Mouse (Mus musculus) kidney, embryonic 16.5 days (tissue): ENCODE results near the gene Gatb. TPM values are rescaled to one million over a fixed set of nuclear protein-coding genes. Genes with fewer than 3 reads are reported as not detected.
A peak's percentile ranks its signal among the peaks of the same experiment; 100 is the strongest.

ENCODE experiments used
- ATAC-seq: fragments of 200-750 bp; cut with Nextera tagmentation; 2 replicates; pipeline ENCODE4 v1.8.0; 2017; ENCODE audit warnings: moderate TSS enrichment; ENCODE audit not compliant: low FRiP score, low TSS enrichment
- H3K27ac ChIP-seq: fragments of 300-500 bp; sonication (generic); 2 replicates; pipeline ENCODE4 v1.5.1; 2014; ENCODE audit warnings: low read length
- H3K27me3 ChIP-seq: fragments of 300-500 bp; sonication (generic); 2 replicates; pipeline ENCODE4 v1.6.1; 2014; ENCODE audit warnings: low read length, control low read depth, mixed read lengths; ENCODE audit not compliant: insufficient read depth
- H3K36me3 ChIP-seq: fragments of 300-500 bp; sonication (generic); 2 replicates; pipeline ENCODE4 v1.6.1; 2014; ENCODE audit warnings: low read length, control low read depth, mixed read lengths; ENCODE audit not compliant: insufficient read depth
- H3K4me1 ChIP-seq: fragments of 300-500 bp; sonication (generic); 2 replicates; pipeline ENCODE4 v1.6.1; 2014; ENCODE audit warnings: low read length, control low read depth, mixed read lengths; ENCODE audit not compliant: insufficient read depth
- H3K4me2 ChIP-seq: fragments of 300-500 bp; sonication (generic); replicated peaks from 2 replicates; pipeline ENCODE4 v1.6.1; 2014; ENCODE audit warnings: low read depth, low read length
- H3K4me3 ChIP-seq: fragments of 300-500 bp; sonication (generic); 2 replicates; pipeline ENCODE4 v1.5.1; 2014; ENCODE audit warnings: mild to moderate bottlenecking, low read length
- H3K9ac ChIP-seq: fragments of 300-500 bp; sonication (generic); replicated peaks from 2 replicates; pipeline ENCODE4 v1.6.1; 2014; ENCODE audit warnings: low read length
- H3K9me3 ChIP-seq: fragments of 300-500 bp; sonication (generic); 2 replicates; pipeline ENCODE4 v1.6.1; 2016; ENCODE audit warnings: low read length, control low read depth
- WGBS: fragments of 180-500 bp; shearing (Covaris S2); extraction: QIAGEN DNeasy Blood & Tissue Kit; methylation state at CpG from one replicate; pipeline ENCODE4 v1.1.7; 2014; 5-methylcytosine and 5-hydroxymethylcytosine counted together
- polyA plus RNA-seq: library from polyadenylated mRNA; unstranded; fragments of >200 nt; fragmentation: Nextera tagmentation; extraction: Ambion mirVana; gene quantifications from 2 replicates; pipeline ENCODE4 v1.2.1, GENCODE M21; 2015

The Gatb gene
- polyA plus RNA-seq = 25.9 and 29.5 TPM in 2 replicates

- H3K27ac ChIP-seq = peak within 1 kb of the TSS; percentile 82
- H3K36me3 ChIP-seq = no peaks in the 10 kb centered on the region
- H3K4me1 ChIP-seq = 0 out of 2 replicates have a peak, but pooled peaks cover 2% of the 10 kb centered on the region
- no peaks in the 10 kb centered on the region for H3K27me3 ChIP-seq
- H3K9ac ChIP-seq = peak within 1 kb of the TSS; percentile 93
- no peaks in the 10 kb centered on the region for H3K9me3 ChIP-seq
- ATAC-seq = peak; percentile 100
- H3K4me2 ChIP-seq = peak within 1 kb of the TSS; percentile 74
- WGBS = 3% methylated on average over 41 of the region's 41 CpGs
- H3K4me3 ChIP-seq = peak within 1 kb of the TSS; percentile 92
Observed at GRCm38 (mm10) chr3:85573864-85574830, at the start of gene Gatb. Gatb (plus strand) TSS chr3:85574119.

- no peak for ATAC-seq
- no peaks in the 10 kb centered on the region for H3K36me3 ChIP-seq
- H3K4me3 ChIP-seq = no peak overlapping the region
- H3K4me1 ChIP-seq = peaks cover 7% of the 10 kb centered on the region; the same call in 1 of the 2 replicates
- WGBS = 79% methylated on average over 8 of the region's 8 CpGs
- no peak overlapping the region for H3K4me2 ChIP-seq
- H3K9me3 ChIP-seq = no peaks in the 10 kb centered on the region
- H3K9ac ChIP-seq = no peak overlapping the region
- H3K27ac ChIP-seq = no peak overlapping the region
- no peaks in the 10 kb centered on the region for H3K27me3 ChIP-seq
Observed at GRCm38 (mm10) chr3:85530601-85531161, 43.2 kb upstream of the Gatb start.

- 72% methylated on average over 3 of the region's 3 CpGs for WGBS
- no peak for ATAC-seq
- Histone ChIP-seq H3K4me3 (no peak overlapping the region), H3K27me3 (no peaks in the 10 kb centered on the region), H3K36me3 (no peaks in the 10 kb centered on the region), H3K27ac (no peak overlapping the region), H3K4me2 (no peak overlapping the region), H3K9me3 (no peaks in the 10 kb centered on the region), H3K9ac (no peak overlapping the region), H3K4me1 (peaks cover 7% of the 10 kb centered on the region; the same call in 1 of the 2 replicates)
Observed at GRCm38 (mm10) chr3:85532376-85532775, 41.5 kb upstream of the Gatb start.

- Histone ChIP-seq H3K9ac (no peak overlapping the region), H3K27me3 (no peaks in the 10 kb centered on the region), H3K9me3 (no peaks in the 10 kb centered on the region), H3K27ac (no peak overlapping the region), H3K4me2 (no peak overlapping the region), H3K4me1 (peaks cover 7% of the 10 kb centered on the region; the same call in 1 of the 2 replicates), H3K4me3 (no peak overlapping the region), H3K36me3 (no peaks in the 10 kb centered on the region)
- ATAC-seq = no peak
- WGBS = 84% methylated on average over 3 of the region's 3 CpGs
Observed at GRCm38 (mm10) chr3:85535042-85535441, 38.9 kb upstream of the Gatb start.

- H3K9me3 ChIP-seq = no peaks in the 10 kb centered on the region
- no peaks in the 10 kb centered on the region for H3K36me3 ChIP-seq
- H3K27ac ChIP-seq = no peak overlapping the region
- 39% methylated on average over 11 of the region's 11 CpGs for WGBS
- H3K9ac ChIP-seq = no peak overlapping the region
- peaks cover 7% of the 10 kb centered on the region; the same call in 1 of the 2 replicates for H3K4me1 ChIP-seq
- peak; percentile 51 for ATAC-seq
- no peaks in the 10 kb centered on the region for H3K27me3 ChIP-seq
- H3K4me2 ChIP-seq = no peak overlapping the region
- no peak overlapping the region for H3K4me3 ChIP-seq
Observed at GRCm38 (mm10) chr3:85535621-85536520, 38.0 kb upstream of the Gatb start.

GRCm38 (mm10) chr3:85542765-85543164 lies 31.2 kb upstream of the Gatb start:
- H3K4me2 ChIP-seq = no peak overlapping the region
- no peaks in the 10 kb centered on the region for H3K36me3 ChIP-seq
- 66% methylated on average over 3 of the region's 3 CpGs for WGBS
- H3K27ac ChIP-seq = no peak overlapping the region
- no peak overlapping the region for H3K4me3 ChIP-seq
- H3K9me3 ChIP-seq = no peaks in the 10 kb centered on the region
- no peaks in the 10 kb centered on the region for H3K27me3 ChIP-seq
- H3K4me1 ChIP-seq = no peaks in the 10 kb centered on the region
- ATAC-seq = no peak
- H3K9ac ChIP-seq = no peak overlapping the region

- Histone ChIP-seq H3K9ac (no peak overlapping the region), H3K36me3 (no peaks in the 10 kb centered on the region), H3K4me3 (no peak overlapping the region), H3K4me1 (no peaks in the 10 kb centered on the region), H3K4me2 (no peak overlapping the region), H3K27ac (no peak overlapping the region), H3K27me3 (no peaks in the 10 kb centered on the region), H3K9me3 (no peaks in the 10 kb centered on the region)
- WGBS = 61% methylated on average over 2 of the region's 2 CpGs
- ATAC-seq = no peak
Observed at GRCm38 (mm10) chr3:85543652-85544051, 30.3 kb upstream of the Gatb start.

- no peak overlapping the region for H3K4me3 ChIP-seq
- no peaks in the 10 kb centered on the region for H3K36me3 ChIP-seq
- H3K27me3 ChIP-seq = no peaks in the 10 kb centered on the region
- H3K9ac ChIP-seq = no peak overlapping the region
- H3K27ac ChIP-seq = no peak overlapping the region
- peaks cover 7% of the 10 kb centered on the region for H3K4me1 ChIP-seq
- H3K4me2 ChIP-seq = no peak overlapping the region
- WGBS = 39% methylated on average over 4 of the region's 4 CpGs
- ATAC-seq = no peak
- no peaks in the 10 kb centered on the region for H3K9me3 ChIP-seq
Observed at GRCm38 (mm10) chr3:85550312-85550711, 23.6 kb upstream of the Gatb start.

GRCm38 (mm10) chr3:85551352-85551751 lies 22.6 kb upstream of the Gatb start:
- WGBS = 80% methylated on average over 2 of the region's 2 CpGs
- Histone ChIP-seq H3K4me2 (no peak overlapping the region), H3K4me3 (no peak overlapping the region), H3K27me3 (no peaks in the 10 kb centered on the region), H3K4me1 (peaks cover 7% of the 10 kb centered on the region), H3K9ac (no peak overlapping the region), H3K9me3 (no peaks in the 10 kb centered on the region), H3K36me3 (no peaks in the 10 kb centered on the region), H3K27ac (no peak overlapping the region)
- no peak for ATAC-seq
